Comparison of ENCODE assay signal across 18 mouse cellular contexts in the genomic region with DNA sequence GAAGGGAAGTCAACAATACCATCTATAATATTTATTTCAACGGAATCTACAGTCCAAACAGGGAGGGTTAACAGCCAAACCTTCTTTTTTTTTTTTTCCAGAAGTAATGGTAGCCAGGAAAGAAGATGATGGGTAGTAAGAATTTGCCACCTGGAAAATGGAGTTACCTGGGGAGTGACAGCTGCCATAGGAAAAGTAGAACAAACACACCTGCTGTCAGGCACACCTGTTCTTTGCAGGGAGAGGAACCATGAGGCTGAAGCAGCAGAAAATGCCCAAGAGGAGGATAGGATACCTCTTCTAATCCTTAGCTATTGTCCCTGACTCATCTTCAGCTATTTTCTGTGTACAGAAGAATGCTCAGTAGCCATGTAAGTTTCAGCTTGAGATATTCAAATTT.
DNase-seq lines count a peak whose midpoint lies in the region; ATAC-seq lines count a peak whose summit lies in the region.
"Had no signal": no experiment of that assay in that cellular context is flagged by ENCODE, and none has a peak within 500 bp of the region (broad histone marks: within the 10 kb centered on the region; RNA-seq: fewer than 3 reads in every experiment).

No protein-coding gene starts in this region.

- no peaks in the 10 kb centered on the region for H3K36me3 ChIP-seq in hindbrain, embryonic 14.5 days (replicated peaks; ENCODE audit: control insufficient read depth, insufficient read depth)
- H3K36me3 ChIP-seq: embryonic facial prominence, embryonic 10.5 days; heart, embryonic 12.5 days; hindbrain, embryonic 10.5 days; hindbrain, embryonic 15.5 days had no signal

- no peak overlapping the region for H3K9ac ChIP-seq in hindbrain, embryonic 14.5 days
- H3K9ac ChIP-seq: forebrain, embryonic 13.5 days; forebrain, postnatal 0 days; heart, embryonic 12.5 days; hindbrain, embryonic 15.5 days had no signal

- no peaks in the 10 kb centered on the region for H3K27me3 ChIP-seq in hindbrain, embryonic 14.5 days (ENCODE audit: control insufficient read depth, insufficient read depth, low read length)
- H3K27me3 ChIP-seq: forebrain, embryonic 13.5 days; heart, embryonic 12.5 days; hindbrain, embryonic 15.5 days had no signal

- H3K4me1 ChIP-seq in hindbrain, embryonic 14.5 days (replicated peaks; ENCODE audit: control insufficient read depth, insufficient read depth, low read length), result no peaks in the 10 kb centered on the region
- H3K4me1 ChIP-seq: embryonic facial prominence, embryonic 10.5 days; forebrain, embryonic 13.5 days; heart, embryonic 12.5 days; hindbrain, embryonic 10.5 days; hindbrain, embryonic 15.5 days had no signal

- H3K9me3 ChIP-seq in hindbrain, embryonic 14.5 days (ENCODE audit: control insufficient read depth, low read length), result no peaks in the 10 kb centered on the region
- H3K9me3 ChIP-seq: embryonic facial prominence, embryonic 10.5 days; forebrain, embryonic 13.5 days; heart, embryonic 12.5 days; hindbrain, embryonic 10.5 days; hindbrain, embryonic 15.5 days had no signal

- 68% methylated on average over 1 of the region's 1 CpGs for WGBS in hindbrain, embryonic 14.5 days

- H3K27ac ChIP-seq in hindbrain, embryonic 14.5 days, result no peak overlapping the region
- H3K27ac ChIP-seq: embryonic facial prominence, embryonic 10.5 days; forebrain, embryonic 13.5 days; gastrocnemius, adult 2 months; hindbrain, embryonic 10.5 days; hindbrain, embryonic 15.5 days had no signal

- DNase-seq in brain, adult 2 months (ENCODE audit: low read depth, low spot score), result peak; percentile 94
- DNase-seq in cerebellum, adult 18-20 months, result peak; percentile 80
- peak; percentile 91 for DNase-seq in cerebellum, adult 9-11 months
- DNase-seq in cerebellum, postnatal 36 days, result peak; percentile 72 to 82
- no peak for DNase-seq in hindbrain, embryonic 14.5 days (ENCODE audit: low spot score)
- DNase-seq in thymus, postnatal 0 days (ENCODE audit: low spot score), result no peak
- DNase-seq in lung, adult 18-20 months, result no peak
- DNase-seq: adrenal gland, postnatal 14 days; forebrain, postnatal 0 days; gastrocnemius, adult 2 months; gastrocnemius, postnatal 25 days had no signal

- ATAC-seq in hindbrain, embryonic 14.5 days (ENCODE audit: low FRiP score), result no peak
- ATAC-seq: activated CD4-positive, CD25-positive, alpha-beta regulatory T cell, adult 4 months; forebrain, embryonic 13.5 days; forebrain, postnatal 0 days; intestine, postnatal 0 days had no signal

- H3K4me2 ChIP-seq in hindbrain, embryonic 14.5 days (replicated peaks), result no peak overlapping the region
- H3K4me2 ChIP-seq: forebrain, embryonic 13.5 days; heart, embryonic 12.5 days; hindbrain, embryonic 15.5 days had no signal

- H3K4me3 ChIP-seq in hindbrain, embryonic 14.5 days (replicated peaks; ENCODE audit: low read length), result no peak overlapping the region
- H3K4me3 ChIP-seq: embryonic facial prominence, embryonic 10.5 days; forebrain, embryonic 13.5 days; gastrocnemius, adult 2 months; heart, embryonic 12.5 days; hindbrain, embryonic 10.5 days; hindbrain, embryonic 15.5 days had no signal

Comparison
In these comparisons a context has a peak if more than half of its experiments do, and no peak if none do; other contexts are left out.
1. DNase-seq: peak in brain, adult 2 months (single experiment), cerebellum, adult 18-20 months (2 of 2), cerebellum, adult 9-11 months (single experiment) and cerebellum, postnatal 36 days (2 of 2); none in hindbrain, embryonic 14.5 days (single experiment), thymus, postnatal 0 days (single experiment) and lung, adult 18-20 months (0 of 2).